Mouse (Mus musculus): Measurements from ENCODE around the gene Hoxd3.

- TF ChIP-seq POLR2A (IDR thresholded peaks at IDR 0.05; ENCODE audit: borderline replicate concordance, extremely low read depth, low read depth, low read length) (no peak), CTCF (IDR thresholded peaks at IDR 0.05; ENCODE audit: insufficient read depth, low read length) (no peak)
These were observed 19.5 kb upstream of the Hoxd3 start for GRCm38 (mm10) chr2:74691995-74692807.

Measured in lung, adult 2 months (tissue).